Mouse (Mus musculus): Measurements from ENCODE around the gene Gm21915.
A peak's percentile ranks its signal among the peaks of the same experiment; 100 is the strongest.

The Gm21915 gene

DNA sequence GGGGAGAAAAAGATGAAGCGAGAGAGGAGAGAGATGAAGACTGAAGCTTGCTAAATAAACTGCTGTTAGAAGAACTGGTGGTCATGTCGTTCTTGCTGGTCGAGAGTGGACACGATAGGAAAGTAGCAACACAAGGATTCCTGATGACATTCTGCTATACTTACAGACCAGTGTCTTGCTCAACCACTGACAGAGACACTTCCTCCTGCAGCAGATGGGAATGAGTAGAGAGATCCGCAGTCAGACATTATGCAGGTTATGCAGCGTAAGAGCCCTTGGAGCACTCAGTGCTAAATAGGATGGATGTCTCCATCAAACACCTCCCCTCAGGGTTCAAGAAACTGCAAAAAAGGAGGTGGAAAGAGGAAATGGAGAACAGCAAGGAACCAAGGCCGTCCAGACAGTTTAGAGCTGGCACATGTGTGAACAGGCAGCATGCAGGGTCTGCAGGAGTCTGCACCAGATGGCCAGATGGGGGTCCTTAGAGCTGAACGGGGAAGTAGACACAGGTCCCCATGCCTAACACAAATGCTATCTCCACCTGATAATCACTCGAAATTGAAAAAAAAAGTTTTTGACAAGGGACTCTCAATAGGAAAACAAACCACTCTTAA is 4.1 kb upstream of the Gm21915 start:
- no peak for DNase-seq (ENCODE audit: low read depth)

DNA sequence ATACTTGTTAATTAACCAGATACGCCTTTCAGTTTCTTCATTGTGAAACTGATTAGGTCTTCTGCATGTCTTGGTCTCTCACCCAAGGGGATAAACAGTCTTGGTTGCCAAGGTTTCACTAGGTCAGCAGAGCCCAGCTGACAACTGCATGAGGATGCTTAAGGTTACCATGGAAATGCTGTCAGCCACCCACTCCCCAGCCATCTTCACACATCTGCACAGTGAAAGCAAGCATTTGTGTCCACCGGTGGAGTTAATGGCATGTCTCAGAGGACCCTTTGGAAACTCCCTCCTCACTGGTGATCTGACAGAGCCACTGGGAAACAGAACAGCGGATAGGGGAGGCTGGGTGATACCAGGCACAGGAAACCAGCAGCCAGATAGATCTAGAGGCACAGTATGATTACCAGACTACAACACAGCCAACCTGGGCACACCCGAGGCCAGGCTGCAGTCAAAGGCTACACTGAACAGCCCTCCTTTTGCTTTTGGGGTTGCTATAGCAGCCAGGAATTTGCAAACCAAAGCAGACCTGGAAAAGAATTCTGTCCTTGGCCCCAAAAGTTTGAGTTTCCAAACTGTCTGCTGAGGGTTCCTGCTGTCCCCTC is 1.0 kb downstream of the Gm21915 start:
- no peak for DNase-seq (ENCODE audit: low read depth)

DNA sequence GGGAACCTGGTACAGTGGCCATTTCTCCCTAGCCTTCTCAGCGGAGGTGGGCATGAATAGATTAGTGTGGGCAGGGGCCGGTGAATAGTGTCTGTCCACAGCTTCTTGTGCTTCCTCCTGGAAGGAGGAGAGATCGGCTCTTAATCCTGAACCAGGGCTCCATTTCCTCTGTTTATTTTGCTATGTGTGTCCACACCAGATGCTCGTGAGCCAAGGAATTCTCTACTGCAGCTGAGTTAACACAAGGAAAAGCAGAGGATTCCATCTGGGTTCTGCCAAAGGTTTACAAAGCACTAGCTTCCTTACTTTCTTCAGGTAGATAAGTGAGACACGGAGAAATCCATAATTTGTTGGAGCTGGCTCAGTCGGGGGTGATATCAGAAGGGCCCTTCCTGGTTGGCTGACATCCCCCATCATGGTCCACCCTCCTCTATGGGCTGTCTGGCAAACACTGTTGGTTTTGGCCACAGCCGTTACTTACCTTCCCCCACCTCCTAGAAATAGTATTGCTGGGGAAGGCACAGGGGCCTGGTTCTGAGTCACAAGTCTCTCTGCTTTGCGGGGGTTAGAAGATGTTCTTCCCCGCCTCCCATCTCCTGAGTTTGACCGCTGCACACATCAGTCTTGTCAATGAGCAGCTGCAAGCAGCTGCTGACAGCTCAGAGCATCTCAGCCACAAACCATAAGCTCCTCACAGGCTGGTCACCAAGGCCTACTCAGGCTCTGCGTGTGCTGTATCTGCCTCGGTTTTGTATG is 5.0 kb downstream of the Gm21915 start:
- peak; percentile 66 for DNase-seq (ENCODE audit: low read depth)

DNA sequence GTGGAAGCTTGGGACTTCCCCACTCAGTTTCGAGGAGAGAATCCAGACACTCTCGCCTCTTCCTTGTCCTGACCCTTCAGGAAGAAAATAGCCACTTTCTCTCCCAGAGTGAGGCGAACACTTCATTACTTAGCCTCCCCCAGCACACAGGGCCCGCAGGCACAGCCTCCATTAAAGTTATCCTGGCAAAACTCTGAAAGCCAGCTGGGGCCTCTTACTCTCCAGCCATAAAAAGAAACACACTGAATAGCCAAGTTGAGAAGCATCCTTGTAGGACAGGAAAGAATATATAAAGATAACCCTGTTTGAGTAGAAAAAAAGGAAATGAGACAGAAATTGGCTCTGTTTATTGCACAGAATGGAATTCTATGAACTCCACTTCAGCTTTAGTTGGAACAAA is 8.2 kb downstream of the Gm21915 start:
- DNase-seq (ENCODE audit: low read depth), result no peak

DNA sequence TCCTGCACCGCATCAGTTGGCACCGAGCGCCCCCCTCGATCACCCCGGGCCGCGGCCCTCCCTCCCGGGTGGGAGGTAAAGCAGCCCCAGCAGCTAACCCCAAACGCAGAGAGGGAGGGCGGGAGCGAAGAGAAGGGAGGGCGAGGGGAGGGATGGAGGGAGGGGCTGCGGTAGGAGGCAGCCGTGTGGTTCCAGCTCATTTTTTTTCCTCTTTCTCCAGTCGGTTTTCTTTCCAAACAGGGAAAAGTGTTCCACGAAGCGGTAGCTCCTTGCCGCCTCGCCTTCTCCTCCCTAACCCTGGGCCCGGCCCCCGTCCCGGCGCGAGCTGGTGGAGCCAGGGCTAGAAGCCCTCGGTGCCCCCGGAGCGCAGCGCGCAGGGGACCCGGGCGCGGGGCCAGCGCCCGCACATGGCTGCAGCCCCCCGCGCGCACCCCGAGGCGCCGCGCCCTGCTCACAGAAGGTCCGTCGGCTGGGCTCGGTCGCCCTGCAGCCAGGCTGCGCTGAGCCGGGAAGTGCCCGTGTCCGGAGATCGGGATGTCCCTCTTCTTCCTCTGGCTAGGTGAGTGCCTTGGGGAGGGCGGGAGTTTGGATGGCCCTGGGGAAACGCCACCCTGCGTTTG is 15.5 kb downstream of the Gm21915 start, which contains the start of gene Clmp:
Gene Clmp (plus strand): TSS at position 162 of the 620 bp plus-strand sequence.
- peak; percentile 76 for DNase-seq (ENCODE audit: low read depth)

DNA sequence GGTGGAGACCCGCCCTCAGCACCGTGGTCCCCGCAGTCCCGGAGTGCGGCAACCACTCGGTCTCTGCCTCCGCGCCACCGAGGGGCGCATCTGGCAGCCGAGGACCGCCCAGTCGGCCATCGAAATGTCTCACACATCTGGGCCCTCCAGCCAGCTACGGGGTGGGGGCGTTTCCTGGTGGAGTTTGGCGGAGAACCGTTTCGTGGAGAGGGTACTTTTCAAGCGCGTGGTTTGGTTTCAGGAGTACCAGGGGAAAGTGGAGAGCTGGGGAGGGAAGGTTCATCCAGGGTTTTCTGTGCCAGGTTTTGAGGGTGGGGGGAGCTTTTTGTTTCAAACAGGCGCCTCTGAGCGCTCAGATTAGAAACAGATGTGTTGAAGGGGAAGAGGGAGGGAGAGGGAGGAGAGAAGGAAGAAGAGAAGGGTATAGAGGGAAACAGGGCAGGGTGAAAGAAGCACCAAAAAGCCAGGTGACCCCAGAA is 16.0 kb downstream of the Gm21915 start:
- DNase-seq (ENCODE audit: low read depth), result peak; percentile 82

DNA sequence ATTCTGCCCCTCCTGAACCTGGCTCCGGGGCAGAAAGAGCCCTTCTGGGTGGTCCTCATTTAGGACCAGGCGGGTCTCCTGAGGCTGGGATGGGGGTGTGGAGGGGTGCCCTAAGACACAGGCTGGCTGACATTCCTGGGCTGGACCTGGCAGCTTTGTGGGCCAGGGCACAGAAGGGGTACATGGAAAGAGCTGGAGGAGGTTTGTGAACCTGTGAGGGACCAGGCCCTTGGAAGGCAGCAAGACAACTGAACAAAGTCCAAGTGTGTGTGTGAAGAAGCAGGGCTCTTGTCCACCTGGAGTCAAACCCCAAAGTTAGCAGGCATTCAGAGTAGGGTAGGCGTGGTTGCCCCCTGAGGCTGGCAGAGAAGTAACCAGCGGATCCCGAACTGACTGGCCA is 16.6 kb downstream of the Gm21915 start:
- no peak for DNase-seq (ENCODE audit: low read depth)

DNA sequence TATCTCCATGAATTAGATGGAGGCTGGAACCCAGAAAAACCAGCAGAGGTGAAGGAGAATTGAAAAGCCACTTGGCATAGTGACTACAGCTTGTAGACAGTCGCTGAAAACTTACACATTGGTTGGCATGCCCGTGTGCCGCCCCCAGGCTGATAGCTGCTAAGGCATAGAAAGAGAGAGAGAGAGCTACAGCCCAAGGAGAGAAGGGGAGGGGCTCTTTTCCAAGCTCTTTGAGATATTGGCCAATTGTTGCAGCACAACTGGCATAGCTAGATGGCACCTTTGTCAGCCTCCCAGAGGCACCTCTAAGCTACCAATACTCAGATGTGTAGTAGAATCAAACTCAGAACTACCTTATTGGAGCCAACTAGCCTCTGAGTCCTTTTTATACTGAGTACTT is 17.1 kb downstream of the Gm21915 start:
- no peak for DNase-seq (ENCODE audit: low read depth)

DNA sequence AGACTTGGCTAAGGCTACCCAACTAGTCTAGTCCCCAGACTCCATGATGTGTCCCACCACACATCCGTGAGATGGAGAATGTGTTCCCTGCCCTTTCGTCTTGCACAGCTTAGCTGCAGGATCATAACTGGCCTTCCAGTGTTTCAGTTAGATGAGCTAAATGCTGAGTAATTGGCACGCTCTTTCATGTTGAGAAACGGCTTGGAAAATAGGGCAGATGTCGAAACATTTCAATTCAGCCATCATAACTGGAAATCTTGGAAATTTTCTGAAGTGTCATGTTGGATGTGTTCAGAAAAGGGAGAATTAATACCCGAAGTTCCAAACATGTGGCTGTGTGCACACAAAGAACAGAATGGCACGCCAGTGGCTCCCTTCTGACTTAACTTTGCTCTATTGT is 20.1 kb downstream of the Gm21915 start:
- DNase-seq (ENCODE audit: low read depth), result peak; percentile 58

DNA sequence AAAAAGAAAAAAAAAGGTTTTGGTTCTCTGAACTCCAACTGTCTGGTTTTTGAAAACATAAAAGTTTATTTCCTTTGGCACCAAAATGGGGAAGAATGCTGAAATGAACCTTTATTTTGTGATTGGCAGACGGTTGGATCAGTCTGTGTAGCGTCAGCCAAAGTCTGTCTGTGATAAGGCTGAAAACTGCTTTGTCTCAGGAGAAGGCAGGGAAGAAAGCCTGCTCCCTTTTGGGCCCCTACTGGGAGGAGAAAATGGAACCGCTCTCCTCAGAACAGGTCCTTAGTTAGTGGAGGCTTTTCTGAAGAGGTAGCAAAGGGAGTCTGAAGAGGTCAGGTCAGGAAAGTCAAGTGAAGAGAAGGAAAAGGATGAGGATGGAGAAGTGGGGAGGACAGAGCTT is 22.6 kb downstream of the Gm21915 start:
- no peak for DNase-seq (ENCODE audit: low read depth)

DNA sequence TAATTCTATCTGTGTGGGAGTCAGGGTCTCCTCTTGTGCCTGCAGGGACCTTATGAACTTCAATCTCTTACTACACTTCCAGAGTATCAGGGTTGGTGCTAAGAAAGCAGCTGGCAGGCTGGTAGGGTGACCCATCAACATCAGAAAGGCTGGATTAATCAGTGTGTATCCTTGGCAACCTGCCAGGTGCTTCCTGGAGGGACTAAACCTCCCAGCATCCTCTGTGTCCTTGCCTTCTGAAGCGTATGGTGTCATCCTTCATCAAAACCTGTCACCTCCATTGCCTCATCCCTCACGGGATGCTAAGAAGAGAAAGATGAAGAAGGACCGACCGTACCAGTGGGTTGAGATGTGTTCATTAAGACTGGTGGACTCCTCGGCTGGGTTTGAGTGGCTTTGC is 23.4 kb downstream of the Gm21915 start:
- peak; percentile 36 for DNase-seq (ENCODE audit: low read depth)

DNA sequence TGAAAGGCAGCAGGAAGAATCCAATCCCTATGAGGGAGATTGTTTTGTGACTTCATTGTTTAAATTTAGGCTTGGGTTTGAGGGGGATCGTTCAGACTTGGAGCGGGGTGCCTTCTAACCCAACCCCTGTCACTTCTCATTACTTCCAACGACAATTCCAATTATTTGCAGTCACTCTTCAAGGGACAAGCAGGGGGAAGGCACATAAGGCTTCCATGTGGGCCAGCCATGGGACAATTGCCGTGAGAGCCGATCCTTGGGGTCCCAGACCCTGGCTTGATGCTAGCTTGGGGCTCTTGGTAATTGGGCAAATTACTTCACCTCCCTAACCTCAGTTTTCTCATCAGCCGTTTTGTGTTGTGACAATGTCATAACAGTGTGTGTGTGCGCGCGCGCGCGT is 23.9 kb downstream of the Gm21915 start:
- DNase-seq (ENCODE audit: low read depth), result no peak

DNA sequence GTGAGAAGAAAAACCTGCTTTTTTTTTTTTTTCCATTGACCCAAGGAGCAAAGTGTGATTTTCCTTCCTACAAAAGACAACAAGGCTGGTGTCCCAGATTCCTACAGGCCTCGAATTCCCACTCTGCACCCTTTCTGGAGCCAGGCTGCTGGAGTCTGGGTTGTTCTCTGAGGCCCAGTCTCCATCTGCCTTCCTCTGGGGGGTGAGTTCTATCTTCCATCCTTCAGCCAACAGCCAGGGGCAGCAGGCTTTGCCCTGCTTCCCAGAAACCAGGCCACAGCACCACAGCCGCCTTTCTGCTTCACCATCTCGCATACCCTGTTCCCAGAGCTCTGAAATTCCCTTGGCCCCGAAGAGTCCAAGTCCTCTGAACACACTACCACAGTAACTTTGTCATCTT is 25.7 kb downstream of the Gm21915 start:
- DNase-seq (ENCODE audit: low read depth), result no peak

DNA sequence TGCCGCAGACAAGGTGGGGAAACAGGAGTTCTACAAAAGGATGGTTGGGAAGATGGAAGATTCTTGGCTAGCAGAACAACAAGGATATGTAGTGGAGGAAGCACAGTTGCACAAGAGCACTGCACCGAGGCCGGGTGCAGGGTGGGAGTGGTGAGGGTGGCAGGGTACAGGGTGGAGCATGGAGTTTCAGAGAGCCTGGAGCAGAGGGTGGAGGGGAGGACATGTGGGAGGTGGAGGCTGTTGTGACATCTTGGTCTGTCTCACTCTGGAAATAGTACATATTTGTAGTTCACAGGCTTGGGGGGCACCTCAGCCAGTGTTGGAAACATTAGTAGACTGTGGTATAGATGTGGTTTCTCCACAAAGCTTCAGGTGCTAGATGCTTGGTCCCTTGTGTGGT is 28.8 kb downstream of the Gm21915 start:
- no peak for DNase-seq (ENCODE audit: low read depth)

DNA sequence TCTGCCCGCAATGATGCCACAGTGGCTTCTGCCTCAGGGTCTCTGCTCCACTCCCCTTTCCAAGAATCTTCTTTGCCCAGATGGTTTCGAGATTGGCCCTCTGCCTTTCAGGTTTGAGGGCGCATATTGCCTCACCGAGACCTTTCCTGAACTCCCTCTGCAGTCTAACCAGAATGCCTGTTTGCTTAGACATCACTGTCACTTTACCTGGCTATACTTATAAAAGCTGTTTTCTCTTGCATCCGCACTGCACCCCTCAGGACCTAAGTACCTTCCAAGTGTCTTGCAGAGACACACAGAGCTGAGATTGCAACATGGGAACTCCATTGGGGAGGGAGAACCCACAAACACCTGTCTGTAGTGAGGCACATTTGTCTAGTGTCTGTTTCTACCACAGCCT is 29.8 kb downstream of the Gm21915 start:
- DNase-seq (ENCODE audit: low read depth), result no peak

DNA sequence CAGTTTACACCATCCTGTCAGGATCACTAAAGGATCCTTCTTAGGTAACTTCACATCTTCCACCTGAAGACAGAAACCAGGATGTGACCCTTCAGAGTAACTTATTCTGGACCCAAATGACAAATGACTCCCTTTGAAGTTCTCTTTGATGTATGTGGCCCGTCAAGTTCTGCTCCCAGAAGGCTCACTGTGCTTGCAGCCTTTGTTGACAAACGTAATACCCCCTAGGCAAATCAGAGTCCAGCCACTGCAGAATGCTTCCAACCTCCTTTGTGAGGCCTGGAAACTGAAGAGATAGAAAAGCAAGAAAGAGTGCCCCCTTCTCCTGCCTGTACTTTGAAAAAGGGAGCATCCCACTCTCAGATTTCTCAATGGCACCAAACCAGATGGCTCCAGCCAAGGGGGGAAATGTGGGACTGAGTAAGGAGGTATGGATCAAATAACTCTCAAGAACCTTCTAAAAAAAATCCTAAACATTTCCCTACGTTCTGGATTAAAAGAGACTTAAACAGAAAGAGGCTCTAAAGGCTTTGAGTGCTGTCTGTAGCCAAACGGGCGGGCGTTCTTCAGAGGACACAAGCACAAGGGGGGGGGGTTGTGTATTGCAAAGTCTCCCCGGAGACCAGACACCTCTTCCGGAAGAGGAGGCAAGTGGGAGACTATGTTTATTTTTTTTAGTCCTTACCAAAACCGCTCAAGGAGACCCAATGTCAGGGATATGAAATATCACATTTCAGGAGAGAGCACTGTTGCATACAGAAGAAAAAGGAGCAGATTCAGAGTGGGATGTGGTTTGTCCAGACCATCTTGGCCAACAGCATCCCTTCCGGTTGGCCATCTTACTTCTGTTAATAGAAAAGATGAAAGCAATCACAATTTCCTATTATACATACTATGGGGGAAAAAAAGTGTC is 34.2 kb downstream of the Gm21915 start:
- no peak for DNase-seq (ENCODE audit: low read depth)

DNA sequence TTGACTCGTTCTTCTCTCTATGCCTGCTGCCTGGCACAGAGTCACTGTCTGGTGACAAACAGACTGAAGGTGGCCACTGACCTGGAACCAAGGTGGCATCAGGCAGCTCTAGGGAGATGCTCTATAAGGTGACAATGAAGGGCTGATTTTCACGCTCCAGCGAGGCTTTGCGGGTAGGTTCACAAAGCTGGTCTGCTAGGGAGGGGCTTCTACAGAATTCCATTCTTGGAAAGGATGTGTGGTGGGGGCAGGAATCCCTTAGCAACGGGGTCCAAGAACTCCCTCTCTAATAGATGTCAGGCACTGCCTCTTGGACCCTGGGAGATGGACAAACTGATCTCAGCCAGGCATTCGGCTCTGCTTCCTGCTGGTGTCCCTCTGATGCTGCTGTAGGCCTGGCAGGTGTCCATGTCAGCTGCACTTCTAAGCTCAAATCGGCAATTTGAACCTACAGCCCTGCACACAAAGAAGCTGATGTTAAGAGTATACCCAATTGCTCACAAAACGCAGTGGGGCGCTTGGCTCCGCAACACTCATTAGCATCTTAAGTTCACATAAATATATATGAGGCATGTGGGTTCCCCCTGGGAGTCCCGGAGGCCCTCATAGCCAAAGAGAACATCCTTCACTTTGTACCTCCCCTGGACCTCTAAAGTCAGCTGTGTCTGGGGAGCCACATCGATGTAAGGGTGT is 38.2 kb downstream of the Gm21915 start:
- DNase-seq (ENCODE audit: low read depth), result no peak

DNA sequence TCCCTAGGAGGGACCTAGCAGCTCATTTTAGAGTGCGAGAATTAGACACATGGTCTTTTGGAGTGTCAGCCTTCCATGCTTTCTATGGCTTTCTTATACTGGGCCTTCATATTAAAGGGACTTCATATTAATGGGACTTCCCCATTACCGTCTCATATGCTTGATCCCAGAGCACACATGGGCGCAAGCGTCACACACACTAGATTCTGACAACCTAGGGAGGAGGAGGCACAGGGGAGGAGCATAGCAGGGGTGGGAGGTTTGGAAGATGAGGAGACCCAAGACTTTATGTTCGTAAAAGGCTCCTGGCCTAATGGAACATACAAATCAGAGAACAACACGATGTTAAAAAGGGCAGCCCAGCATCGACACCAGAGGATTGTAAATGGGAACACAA is 38.7 kb downstream of the Gm21915 start:
- DNase-seq (ENCODE audit: low read depth), result no peak

DNA sequence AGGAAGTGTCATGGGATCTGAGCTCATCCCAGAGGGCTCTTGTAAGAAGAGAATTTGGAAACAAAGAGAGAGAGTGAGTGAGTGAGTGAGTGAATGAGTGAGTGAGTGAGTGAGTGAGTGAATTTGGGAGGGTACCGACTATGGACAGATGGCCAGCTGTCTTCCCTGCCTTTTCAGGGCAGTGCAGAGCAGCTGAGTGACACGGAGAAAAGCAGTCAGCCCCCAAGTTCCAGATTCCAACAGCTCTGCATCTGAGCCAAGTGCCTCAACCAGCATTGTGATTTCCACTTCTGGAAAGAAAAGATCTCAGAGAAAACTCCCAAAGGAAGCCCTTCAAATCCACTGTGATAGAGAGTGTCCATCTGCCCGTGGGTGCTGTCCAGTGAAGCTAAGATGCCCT is 39.2 kb downstream of the Gm21915 start:
- DNase-seq (ENCODE audit: low read depth), result no peak

DNA sequence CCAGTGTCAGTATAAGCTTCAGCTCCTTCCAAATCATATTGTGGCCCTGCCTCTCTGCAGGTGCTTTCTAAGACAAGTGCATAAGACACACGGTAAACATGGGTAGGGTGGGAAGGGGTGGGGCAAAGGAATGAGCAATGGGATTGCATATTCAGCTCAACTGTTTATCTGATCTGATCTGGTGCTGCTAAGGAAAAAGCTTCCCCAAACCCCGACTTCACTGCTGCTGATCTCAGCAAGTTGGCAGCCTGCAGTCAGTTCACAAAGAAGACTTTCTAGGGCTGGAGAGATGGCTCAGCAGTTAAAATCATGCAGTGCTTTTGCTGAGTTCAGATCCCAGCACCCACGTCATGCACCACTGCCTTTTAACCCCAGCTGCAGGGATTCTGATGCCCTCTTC is 39.6 kb downstream of the Gm21915 start:
- no peak for DNase-seq (ENCODE audit: low read depth)

DNA sequence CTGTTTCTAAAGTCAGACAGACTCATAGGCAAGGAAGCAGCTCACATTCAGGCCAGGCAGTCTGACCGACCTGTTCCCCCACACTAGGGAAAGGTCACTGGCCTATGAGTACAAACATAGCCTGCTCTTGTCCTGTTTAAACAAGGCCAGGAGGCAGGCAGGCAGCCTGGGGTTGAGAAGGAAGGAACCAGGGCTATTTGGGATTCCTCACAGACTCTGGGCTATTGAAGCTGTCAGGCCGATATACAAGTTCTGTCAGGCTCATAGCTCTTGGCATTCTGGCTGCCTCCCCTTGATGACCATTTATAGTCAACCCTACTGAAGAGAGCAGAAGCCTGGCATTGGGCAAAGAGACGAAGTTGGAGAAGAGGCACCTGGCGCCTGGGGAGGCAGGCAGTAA is 41.2 kb downstream of the Gm21915 start:
- no peak for DNase-seq (ENCODE audit: low read depth)

Measured in NIH3T3 (cell line).